ENCODE assay signal across 12 mouse cellular contexts in genomic region chr2:26638039-26638438, GRCm38 (mm10). TPM values are rescaled to one million over a fixed set of nuclear protein-coding genes. Genes with fewer than 3 reads are reported as not detected.
DNase-seq lines count a peak whose midpoint lies in the region; ATAC-seq lines count a peak whose summit lies in the region.
"Had no signal": no experiment of that assay in that cellular context is flagged by ENCODE, and none has a peak within 500 bp of the region (broad histone marks: within the 10 kb centered on the region; RNA-seq: fewer than 3 reads in every experiment).

No protein-coding gene starts in this region.

- ATAC-seq in lung, embryonic 15.5 days (ENCODE audit: borderline replicate concordance, extremely low read depth, low FRiP score, low TSS enrichment) = no peak
- ATAC-seq in neural tube, embryonic 14.5 days (ENCODE audit: low read depth) = no peak

- no peak overlapping the region for H3K27ac ChIP-seq in lung, embryonic 15.5 days
- peak overlapping the region; percentile 93 for H3K27ac ChIP-seq in forebrain, embryonic 10.5 days
- peak overlapping the region; percentile 97; the same call in 1 of the 2 replicates for H3K27ac ChIP-seq in limb, embryonic 10.5 days
- H3K27ac ChIP-seq in neural tube, embryonic 14.5 days (ENCODE audit: low read depth, low read length) = no peak overlapping the region

- peaks cover 23% of the 10 kb centered on the region for H3K4me1 ChIP-seq in lung, embryonic 15.5 days
- peaks cover 61% of the 10 kb centered on the region for H3K4me1 ChIP-seq in forebrain, embryonic 10.5 days
- peaks cover 48% of the 10 kb centered on the region for H3K4me1 ChIP-seq in limb, embryonic 10.5 days
- H3K4me1 ChIP-seq in neural tube, embryonic 14.5 days (ENCODE audit: control insufficient read depth, insufficient read depth, low read length) = peaks cover 16% of the 10 kb centered on the region

- peak overlapping the region; percentile 95 for H3K4me3 ChIP-seq in lung, embryonic 15.5 days
- peak overlapping the region; percentile 79 for H3K4me3 ChIP-seq in forebrain, embryonic 10.5 days
- H3K4me3 ChIP-seq in limb, embryonic 10.5 days = peak overlapping the region; percentile 79
- H3K4me3 ChIP-seq in neural tube, embryonic 14.5 days (ENCODE audit: low read depth, low read length) = no peak overlapping the region

- no peaks in the 10 kb centered on the region for H3K9me3 ChIP-seq in lung, embryonic 15.5 days
- no peaks in the 10 kb centered on the region for H3K9me3 ChIP-seq in forebrain, embryonic 10.5 days
- H3K9me3 ChIP-seq in limb, embryonic 10.5 days (replicated peaks) = no peaks in the 10 kb centered on the region
- no peaks in the 10 kb centered on the region for H3K9me3 ChIP-seq in neural tube, embryonic 14.5 days (ENCODE audit: control insufficient read depth, low read length)

- H3K4me2 ChIP-seq in lung, embryonic 15.5 days = peak overlapping the region; percentile 64
- H3K4me2 ChIP-seq in neural tube, embryonic 14.5 days (ENCODE audit: low read depth, low read length) = peak overlapping the region; percentile 79; the same call in 1 of the 2 replicates

- 75% methylated on average over 5 of the region's 5 CpGs for WGBS in lung, embryonic 15.5 days
- 87% methylated on average over 5 of the region's 5 CpGs for WGBS in forebrain, embryonic 10.5 days
- whole genome bisulfite sequencing in limb, embryonic 10.5 days = 91% methylated on average over 5 of the region's 5 CpGs
- 88% methylated on average over 5 of the region's 5 CpGs for WGBS in neural tube, embryonic 14.5 days

- H3K9ac ChIP-seq in lung, embryonic 15.5 days = no peak overlapping the region
- H3K9ac ChIP-seq in neural tube, embryonic 14.5 days (replicated peaks; ENCODE audit: low read depth, low read length) = no peak overlapping the region; the same call in 1 of the 2 replicates

- DNase-seq in lung, postnatal 4 days = no peak
- no peak for DNase-seq in forebrain, embryonic 10.5 days (ENCODE audit: extremely low spot score, low spot score)
- DNase-seq in limb, embryonic 10.5 days (ENCODE audit: low spot score) = no peak
- DNase-seq in ovary, postnatal 36 days (ENCODE audit: low spot score) = no peak
- no peak for DNase-seq in spleen, postnatal 36 days (ENCODE audit: low spot score in 2 of 2)
- DNase-seq in embryo, embryonic 10 days (ENCODE audit: low spot score) = no peak
- DNase-seq: adrenal gland, adult 8-10 months; left cerebral cortex, postnatal 4 days; right cerebral cortex, postnatal 14 days had no signal

- H3K36me3 ChIP-seq in lung, embryonic 15.5 days = peaks cover 46% of the 10 kb centered on the region
- H3K36me3 ChIP-seq in forebrain, embryonic 10.5 days (replicated peaks) = peaks cover 62% of the 10 kb centered on the region
- peaks cover 61% of the 10 kb centered on the region for H3K36me3 ChIP-seq in limb, embryonic 10.5 days
- H3K36me3 ChIP-seq in neural tube, embryonic 14.5 days (ENCODE audit: control insufficient read depth, insufficient read depth, low read length) = peaks cover 38% of the 10 kb centered on the region

- no peaks in the 10 kb centered on the region for H3K27me3 ChIP-seq in lung, embryonic 15.5 days
- no peaks in the 10 kb centered on the region for H3K27me3 ChIP-seq in forebrain, embryonic 10.5 days (ENCODE audit: poor library complexity, severe bottlenecking)
- no peaks in the 10 kb centered on the region for H3K27me3 ChIP-seq in limb, embryonic 10.5 days (ENCODE audit: low read depth, poor library complexity, severe bottlenecking)
- H3K27me3 ChIP-seq in neural tube, embryonic 14.5 days (ENCODE audit: control insufficient read depth, insufficient read depth, low read length) = no peaks in the 10 kb centered on the region

RNA-seq across cellular contexts. Expression of gene Fam69b, which starts 9.8 kb away (rescaled TPM):
- 21.8 and 23.5 TPM in 2 replicates for polyA plus RNA-seq in lung, embryonic 15.5 days (2015; fragmentation: Nextera tagmentation; extraction: Ambion mirVana)
- 44.1 and 49.4 TPM in 2 replicates for polyA plus RNA-seq in forebrain, embryonic 10.5 days (2016; fragmentation: Nextera tagmentation; extraction: Ambion mirVana)
- 31.3 and 43.3 TPM in 2 replicates for polyA plus RNA-seq in limb, embryonic 10.5 days (2016; fragmentation: Nextera tagmentation; extraction: Ambion mirVana)
- 123 and 139 TPM in 2 replicates for polyA plus RNA-seq in neural tube, embryonic 14.5 days (2014; fragmentation: Nextera tagmentation; extraction: Ambion mirVana)

RNA-seq across cellular contexts. Expression of gene Lcn4, which starts 33.0 kb away (rescaled TPM):
- polyA plus RNA-seq in lung, embryonic 15.5 days (2015; fragmentation: Nextera tagmentation; extraction: Ambion mirVana) = not detected in 2 replicates
- not detected in 2 replicates for polyA plus RNA-seq in forebrain, embryonic 10.5 days (2016; fragmentation: Nextera tagmentation; extraction: Ambion mirVana)
- not detected in 2 replicates for polyA plus RNA-seq in limb, embryonic 10.5 days (2016; fragmentation: Nextera tagmentation; extraction: Ambion mirVana)
- polyA plus RNA-seq in neural tube, embryonic 14.5 days (2014; fragmentation: Nextera tagmentation; extraction: Ambion mirVana) = not detected in 2 replicates
- polyA plus RNA-seq: frontal cortex, adult 2 months had no signal

RNA-seq across cellular contexts. Expression of gene Agpat2, which starts 33.8 kb away (rescaled TPM):
- polyA plus RNA-seq in lung, embryonic 15.5 days (2015; fragmentation: Nextera tagmentation; extraction: Ambion mirVana) = 39.1 and 41.1 TPM in 2 replicates
- 10.1 and 10.2 TPM in 2 replicates for polyA plus RNA-seq in forebrain, embryonic 10.5 days (2016; fragmentation: Nextera tagmentation; extraction: Ambion mirVana)
- 13.2 and 14.5 TPM in 2 replicates for polyA plus RNA-seq in limb, embryonic 10.5 days (2016; fragmentation: Nextera tagmentation; extraction: Ambion mirVana)
- 2.7 and 4.1 TPM in 2 replicates for polyA plus RNA-seq in neural tube, embryonic 14.5 days (2014; fragmentation: Nextera tagmentation; extraction: Ambion mirVana)

RNA-seq across cellular contexts. Expression of gene Gm20532, which starts 51.6 kb away (rescaled TPM):
- not detected in 2 replicates for polyA plus RNA-seq in lung, embryonic 15.5 days (2015; fragmentation: Nextera tagmentation; extraction: Ambion mirVana)
- not detected in 2 replicates for polyA plus RNA-seq in forebrain, embryonic 10.5 days (2016; fragmentation: Nextera tagmentation; extraction: Ambion mirVana)
- polyA plus RNA-seq in limb, embryonic 10.5 days (2016; fragmentation: Nextera tagmentation; extraction: Ambion mirVana) = not detected in 2 replicates
- not detected in 2 replicates for polyA plus RNA-seq in neural tube, embryonic 14.5 days (2014; fragmentation: Nextera tagmentation; extraction: Ambion mirVana)
- polyA plus RNA-seq: frontal cortex, adult 2 months had no signal

RNA-seq across cellular contexts. Expression of gene Egfl7, which starts 58.2 kb away (rescaled TPM):
- 339 and 341 TPM in 2 replicates for polyA plus RNA-seq in lung, embryonic 15.5 days (2015; fragmentation: Nextera tagmentation; extraction: Ambion mirVana)
- 89.9 and 96.4 TPM in 2 replicates for polyA plus RNA-seq in forebrain, embryonic 10.5 days (2016; fragmentation: Nextera tagmentation; extraction: Ambion mirVana)
- polyA plus RNA-seq in limb, embryonic 10.5 days (2016; fragmentation: Nextera tagmentation; extraction: Ambion mirVana) = 96.5 and 97.2 TPM in 2 replicates
- 37.4 and 64.3 TPM in 2 replicates for polyA plus RNA-seq in neural tube, embryonic 14.5 days (2014; fragmentation: Nextera tagmentation; extraction: Ambion mirVana)

Comparison
In these comparisons a context has a peak if more than half of its experiments do, and no peak if none do; other contexts are left out.
1. H3K27ac ChIP-seq: peak in forebrain, embryonic 10.5 days (single experiment) and limb, embryonic 10.5 days (single experiment); none in lung, embryonic 15.5 days (single experiment) and neural tube, embryonic 14.5 days (single experiment).